Mouse (Mus musculus): ENCODE results near the gene Gm4871. TPM values are rescaled to one million over a fixed set of nuclear protein-coding genes. Genes with fewer than 3 reads are reported as not detected.

Gene Gm4871
- polyA plus RNA-seq, 1 experiment from 2014 or later, result not detected

DNA sequence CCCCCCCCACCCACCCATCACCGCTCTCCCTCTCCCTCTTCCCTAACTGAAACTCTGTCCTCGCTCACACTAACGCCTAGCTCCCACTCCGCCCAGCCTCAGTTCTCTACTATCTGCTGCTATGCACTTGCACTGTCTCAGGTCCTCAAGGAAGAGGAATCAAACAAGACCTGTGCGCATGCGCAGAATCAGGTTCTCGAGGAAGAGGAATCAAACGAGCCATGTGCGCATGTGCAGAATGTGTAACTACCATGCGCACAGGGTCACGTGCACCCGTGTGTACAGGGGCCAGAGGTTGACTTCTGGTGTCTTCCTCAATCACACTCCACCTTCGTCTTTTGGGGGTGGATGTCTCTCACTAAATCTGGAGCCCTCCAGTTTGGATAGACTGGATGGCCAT lies 45.0 kb downstream of the Gm4871 start:
- 91% methylated on average over 13 of the region's 13 CpGs for WGBS
- no peak overlapping the region for H3K4me3 ChIP-seq (replicated peaks; ENCODE audit: low read depth, low read length)
- no peak overlapping the region for H3K9ac ChIP-seq (replicated peaks; ENCODE audit: low read length)
- H3K36me3 ChIP-seq (ENCODE audit: control insufficient read depth, insufficient read depth, low read length), result no peaks in the 10 kb centered on the region
- ATAC-seq (ENCODE audit: low FRiP score, low TSS enrichment), result no peak
- no peaks in the 10 kb centered on the region for H3K27me3 ChIP-seq (ENCODE audit: control insufficient read depth, insufficient read depth, low read length)
- no peak for DNase-seq
- no peaks in the 10 kb centered on the region for H3K9me3 ChIP-seq (ENCODE audit: control insufficient read depth, low read length)
- no peak overlapping the region for H3K27ac ChIP-seq (replicated peaks; ENCODE audit: low read depth, low read length)
- no peak overlapping the region for H3K4me2 ChIP-seq (ENCODE audit: low read length)
- H3K4me1 ChIP-seq (ENCODE audit: control insufficient read depth, insufficient read depth, low read length), result no peaks in the 10 kb centered on the region

GRCm38 (mm10) chr5:144984839-144985238 lies 47.7 kb downstream of the Gm4871 start:
- no peak for DNase-seq
- Histone ChIP-seq H3K36me3 (ENCODE audit: control insufficient read depth, insufficient read depth, low read length) (no peaks in the 10 kb centered on the region), H3K27me3 (ENCODE audit: control insufficient read depth, insufficient read depth, low read length) (no peaks in the 10 kb centered on the region), H3K27ac (replicated peaks; ENCODE audit: low read depth, low read length) (no peak overlapping the region), H3K4me3 (replicated peaks; ENCODE audit: low read depth, low read length) (no peak overlapping the region), H3K4me1 (ENCODE audit: control insufficient read depth, insufficient read depth, low read length) (no peaks in the 10 kb centered on the region), H3K9me3 (ENCODE audit: control insufficient read depth, low read length) (no peaks in the 10 kb centered on the region), H3K4me2 (ENCODE audit: low read length) (no peak overlapping the region), H3K9ac (replicated peaks; ENCODE audit: low read length) (no peak overlapping the region)
- WGBS, result 92% methylated on average over 5 of the region's 5 CpGs
- ATAC-seq (ENCODE audit: low FRiP score, low TSS enrichment), result no peak

- H3K9ac ChIP-seq (replicated peaks; ENCODE audit: low read length), result no peak overlapping the region
- H3K36me3 ChIP-seq (ENCODE audit: control insufficient read depth, insufficient read depth, low read length), result no peaks in the 10 kb centered on the region
- H3K4me2 ChIP-seq (ENCODE audit: low read length), result no peak overlapping the region
- WGBS, result 96% methylated on average over 3 of the region's 3 CpGs
- ATAC-seq (ENCODE audit: low FRiP score, low TSS enrichment), result no peak
- H3K27ac ChIP-seq (replicated peaks; ENCODE audit: low read depth, low read length), result no peak overlapping the region
- no peak for DNase-seq
- H3K27me3 ChIP-seq (ENCODE audit: control insufficient read depth, insufficient read depth, low read length), result no peaks in the 10 kb centered on the region
- H3K4me1 ChIP-seq (ENCODE audit: control insufficient read depth, insufficient read depth, low read length), result no peaks in the 10 kb centered on the region
- no peaks in the 10 kb centered on the region for H3K9me3 ChIP-seq (ENCODE audit: control insufficient read depth, low read length)
- H3K4me3 ChIP-seq (replicated peaks; ENCODE audit: low read depth, low read length), result no peak overlapping the region
These were observed 49.3 kb downstream of the Gm4871 start for GRCm38 (mm10) chr5:144983227-144983626.

Other genes starting within 250 kb of the Gm4871 start
- 42.8 and 44.9 TPM in 2 replicates for gene Smurf1, start 66.9 kb downstream of the Gm4871 start, polyA plus RNA-seq (2014; fragmentation: Nextera tagmentation; extraction: Ambion mirVana)
- gene 1700018F24Rik, start 10.2 kb upstream of the Gm4871 start, polyA plus RNA-seq (2014; fragmentation: Nextera tagmentation; extraction: Ambion mirVana), result not detected in 2 replicates
- 268 and 288 TPM in 2 replicates for gene Arpc1a, start 51.1 kb upstream of the Gm4871 start, polyA plus RNA-seq (2014; fragmentation: Nextera tagmentation; extraction: Ambion mirVana)
- gene Kpna7, start 51.3 kb upstream of the Gm4871 start, polyA plus RNA-seq (2014; fragmentation: Nextera tagmentation; extraction: Ambion mirVana), result not detected in 2 replicates
- 23.9 and 39.4 TPM in 2 replicates for gene Arpc1b, start 81.5 kb upstream of the Gm4871 start, polyA plus RNA-seq (2014; fragmentation: Nextera tagmentation; extraction: Ambion mirVana)
- gene Pdap1, start 107.5 kb upstream of the Gm4871 start, polyA plus RNA-seq (2014; fragmentation: Nextera tagmentation; extraction: Ambion mirVana), result 101 and 121 TPM in 2 replicates
- 196 and 205 TPM in 2 replicates for gene Bud31, start 107.6 kb upstream of the Gm4871 start, polyA plus RNA-seq (2014; fragmentation: Nextera tagmentation; extraction: Ambion mirVana)
- 20.2 and 22.3 TPM in 2 replicates for gene Ptcd1, start 134.4 kb upstream of the Gm4871 start, polyA plus RNA-seq (2014; fragmentation: Nextera tagmentation; extraction: Ambion mirVana)
- gene Cpsf4, start 134.5 kb upstream of the Gm4871 start, polyA plus RNA-seq (2014; fragmentation: Nextera tagmentation; extraction: Ambion mirVana), result 29.1 and 35.1 TPM in 2 replicates
- gene Atp5j2, start 159.3 kb upstream of the Gm4871 start, polyA plus RNA-seq (2014; fragmentation: Nextera tagmentation; extraction: Ambion mirVana), result 477 and 644 TPM in 2 replicates
- gene Zkscan14, start 169.1 kb upstream of the Gm4871 start, polyA plus RNA-seq (2014; fragmentation: Nextera tagmentation; extraction: Ambion mirVana), result 13.9 and 16.4 TPM in 2 replicates
- gene Zkscan5, start 171.8 kb upstream of the Gm4871 start, polyA plus RNA-seq (2014; fragmentation: Nextera tagmentation; extraction: Ambion mirVana), result 13.5 and 17.9 TPM in 2 replicates
- 41.6 and 44.4 TPM in 2 replicates for gene Zfp655, start 199.0 kb upstream of the Gm4871 start, polyA plus RNA-seq (2014; fragmentation: Nextera tagmentation; extraction: Ambion mirVana)
- 0.84 and 1.0 TPM in 2 replicates for gene Zscan25, start 247.7 kb upstream of the Gm4871 start, polyA plus RNA-seq (2014; fragmentation: Nextera tagmentation; extraction: Ambion mirVana)